Mouse (Mus musculus): ENCODE results near the gene 2610528J11Rik.
A peak's percentile ranks its signal among the peaks of the same experiment; 100 is the strongest.
"Not testable (repeated sequence)": the region's sequence is repeated elsewhere in the genome, so short reads cannot be mapped to it uniquely, and the experiment has no call there.

2610528J11Rik gene

GRCm38 (mm10) chr4:118542510-118543157 is 15.8 kb downstream of the 2610528J11Rik start:
- no peak for DNase-seq

- peak; percentile 18 for DNase-seq
These were observed 16.3 kb downstream of the 2610528J11Rik start for GRCm38 (mm10) chr4:118543158-118543530.

GRCm38 (mm10) chr4:118543592-118544260 is 16.9 kb downstream of the 2610528J11Rik start, which contains the start of gene Tmem125:
TSS of gene Tmem125 (minus strand) at chr4:118544044.
- DNase-seq, result no peak

- no peak for DNase-seq
These were observed 17.8 kb downstream of the 2610528J11Rik start for GRCm38 (mm10) chr4:118544441-118545127.

- DNase-seq, result peak; percentile 52
These were observed 20.8 kb downstream of the 2610528J11Rik start for GRCm38 (mm10) chr4:118547424-118548129.

- not testable (repeated sequence) for DNase-seq
These were observed 21.3 kb downstream of the 2610528J11Rik start for GRCm38 (mm10) chr4:118548130-118548480.

- DNase-seq, result no peak
These were observed 26.3 kb downstream of the 2610528J11Rik start for GRCm38 (mm10) chr4:118553039-118553649.

- no peak for DNase-seq
These were observed 37.5 kb downstream of the 2610528J11Rik start for GRCm38 (mm10) chr4:118564062-118564925.

- DNase-seq, result no peak
These were observed 38.1 kb downstream of the 2610528J11Rik start for GRCm38 (mm10) chr4:118564926-118565279.

GRCm38 (mm10) chr4:118566161-118566676 is 39.4 kb downstream of the 2610528J11Rik start:
- DNase-seq, result no peak

- no peak for DNase-seq
These were observed 41.9 kb downstream of the 2610528J11Rik start for GRCm38 (mm10) chr4:118568709-118569108.

GRCm38 (mm10) chr4:118569320-118569719 is 42.5 kb downstream of the 2610528J11Rik start:
- no peak for DNase-seq

- peak; percentile 72 for DNase-seq
These were observed 44.6 kb downstream of the 2610528J11Rik start for GRCm38 (mm10) chr4:118571441-118571840.

- peak; percentile 96 for DNase-seq
These were observed 49.3 kb downstream of the 2610528J11Rik start for GRCm38 (mm10) chr4:118576097-118576496.

GRCm38 (mm10) chr4:118579313-118579712 is 52.5 kb downstream of the 2610528J11Rik start:
- DNase-seq, result peak; percentile 75
